Mouse (Mus musculus) heart, embryonic 14.5 days (tissue): ENCODE measurements around the gene Gm17783. TPM values are rescaled to one million over a fixed set of nuclear protein-coding genes. Genes with fewer than 3 reads are reported as not detected.

Experiments used
- polyA plus RNA-seq: library from polyadenylated mRNA; unstranded; fragments of >200 nt; fragmentation: Nextera tagmentation; extraction: Ambion mirVana; gene quantifications from 2 replicates; pipeline ENCODE4 v1.2.1, GENCODE M21; 2014

Gm17783 gene
- polyA plus RNA-seq, 1 experiment from 2014 or later = not detected

Other genes with a start within 250 kb of the Gm17783 start
- gene Cd200, start 123.0 kb downstream of the Gm17783 start, polyA plus RNA-seq = 21.5 and 27.6 TPM in 2 replicates
- gene Gm609, start 39.1 kb downstream of the Gm17783 start, polyA plus RNA-seq = not detected in 2 replicates
- not detected in 2 replicates for gene Slc9c1, start 3.3 kb upstream of the Gm17783 start, polyA plus RNA-seq
- 0.15 TPM in 1 of 2 replicates, not detected in the other for gene Gcsam, start 78.3 kb upstream of the Gm17783 start, polyA plus RNA-seq
- gene BC016579, start 122.0 kb upstream of the Gm17783 start, polyA plus RNA-seq = not detected in 2 replicates
- not detected in 2 replicates for gene Tmprss7, start 161.6 kb upstream of the Gm17783 start, polyA plus RNA-seq
- gene Tagln3, start 192.6 kb upstream of the Gm17783 start, polyA plus RNA-seq = 2.6 and 4.1 TPM in 2 replicates
- gene Abhd10, start 210.9 kb upstream of the Gm17783 start, polyA plus RNA-seq = 27.9 and 29.1 TPM in 2 replicates